Mouse (Mus musculus) adrenal gland, postnatal 4 days (tissue): ENCODE data around the gene Nipal1. TPM values are rescaled to one million over a fixed set of nuclear protein-coding genes. Genes with fewer than 3 reads are reported as not detected.

Source experiments
- DNase-seq, 2 experiments: peaks; one replicate each; pipeline ENCODE4 v3.0.0; 2021 to 2022; ENCODE audit warnings: low spot score in 2 of 2, mixed read lengths in 2 of 2
- total RNA-seq, 2 experiments: library from RNA; stranded (reverse); gene quantifications; 2 replicates each; pipeline ENCODE4 v1.2.3; 2021

Nipal1 gene
- total RNA-seq, 2 experiments from 2014 or later: 3.9 to 6.7 TPM

- DNase-seq: no peak
These were observed 16.5 kb downstream of the Nipal1 start for GRCm38 (mm10) chr5:72664126-72664525.

- DNase-seq: no peak
These were observed 17.3 kb downstream of the Nipal1 start for GRCm38 (mm10) chr5:72664854-72665253.

- no peak for DNase-seq
These were observed 17.7 kb downstream of the Nipal1 start for GRCm38 (mm10) chr5:72665281-72665680.

GRCm38 (mm10) chr5:72666428-72666827, 18.8 kb downstream of the Nipal1 start:
- DNase-seq: no peak

- no peak for DNase-seq
These were observed 20.8 kb downstream of the Nipal1 start for GRCm38 (mm10) chr5:72668351-72668750.

- no peak for DNase-seq
These were observed 23.6 kb downstream of the Nipal1 start for GRCm38 (mm10) chr5:72671017-72671699.

- DNase-seq: no peak
These were observed 27.5 kb downstream of the Nipal1 start for GRCm38 (mm10) chr5:72674994-72675542.

GRCm38 (mm10) chr5:72681451-72681850, 33.9 kb downstream of the Nipal1 start:
- DNase-seq: no peak

GRCm38 (mm10) chr5:72689556-72689955, 42.0 kb downstream of the Nipal1 start:
- no peak for DNase-seq

DNA sequence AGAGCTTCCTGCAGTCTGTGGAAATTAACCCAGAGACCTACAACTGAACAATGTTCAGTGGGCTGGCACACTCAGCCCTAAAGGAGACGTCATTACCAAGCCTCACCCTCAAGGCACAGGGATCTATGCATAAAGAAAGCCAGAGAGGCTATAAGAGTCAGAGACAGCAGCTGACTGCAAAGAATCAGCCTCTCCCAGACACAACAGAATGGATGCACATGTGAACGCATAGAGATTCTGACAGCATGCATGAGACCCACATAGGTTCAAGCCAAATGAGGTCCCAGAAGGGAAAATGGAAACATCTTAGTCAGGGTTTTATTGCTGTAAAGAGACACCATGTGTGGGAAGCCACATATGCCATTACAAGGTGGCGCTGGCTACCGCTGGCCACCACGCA, 42.9 kb downstream of the Nipal1 start:
- DNase-seq: no peak

DNA sequence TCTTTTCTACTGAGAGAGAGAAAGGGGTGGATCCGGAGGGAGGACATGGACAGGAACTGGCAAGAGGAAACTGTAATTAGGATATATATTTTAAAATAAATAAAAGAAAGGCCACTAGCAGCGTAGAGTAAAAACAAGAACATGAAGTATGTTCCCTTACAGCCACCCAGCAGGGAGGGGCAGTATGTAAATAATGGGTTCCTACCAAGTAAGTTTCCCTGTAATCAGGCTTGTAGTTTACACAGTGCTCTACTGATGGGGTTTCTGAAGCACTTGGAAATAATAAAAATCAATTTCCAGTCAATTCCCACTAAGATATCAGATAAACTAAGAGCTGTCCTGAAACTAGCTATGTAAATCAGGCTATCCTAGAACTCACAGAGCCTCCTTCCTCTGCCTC, 47.1 kb downstream of the Nipal1 start:
- no peak for DNase-seq

DNA sequence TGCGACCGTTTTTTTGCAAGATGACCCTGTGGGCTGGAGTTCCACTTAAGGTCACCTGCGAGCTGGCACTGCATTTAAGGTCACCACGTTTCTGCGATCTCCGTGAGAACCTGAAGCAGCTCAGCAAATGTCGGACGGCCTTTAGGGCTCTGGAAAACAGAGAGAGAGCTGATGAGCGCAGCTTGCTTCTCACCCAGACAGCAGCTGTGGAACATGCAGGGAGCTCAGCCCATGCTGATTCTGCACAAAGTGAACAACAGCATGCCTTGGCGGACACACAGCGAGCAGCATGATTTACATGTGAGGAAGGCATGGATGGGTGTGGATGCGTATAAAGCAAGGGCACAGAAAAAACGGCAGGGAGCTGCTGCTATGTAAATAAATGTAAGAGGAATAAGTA, 48.9 kb downstream of the Nipal1 start:
- no peak for DNase-seq

- DNase-seq: no peak
These were observed 50.7 kb downstream of the Nipal1 start for GRCm38 (mm10) chr5:72698343-72698742.

DNA sequence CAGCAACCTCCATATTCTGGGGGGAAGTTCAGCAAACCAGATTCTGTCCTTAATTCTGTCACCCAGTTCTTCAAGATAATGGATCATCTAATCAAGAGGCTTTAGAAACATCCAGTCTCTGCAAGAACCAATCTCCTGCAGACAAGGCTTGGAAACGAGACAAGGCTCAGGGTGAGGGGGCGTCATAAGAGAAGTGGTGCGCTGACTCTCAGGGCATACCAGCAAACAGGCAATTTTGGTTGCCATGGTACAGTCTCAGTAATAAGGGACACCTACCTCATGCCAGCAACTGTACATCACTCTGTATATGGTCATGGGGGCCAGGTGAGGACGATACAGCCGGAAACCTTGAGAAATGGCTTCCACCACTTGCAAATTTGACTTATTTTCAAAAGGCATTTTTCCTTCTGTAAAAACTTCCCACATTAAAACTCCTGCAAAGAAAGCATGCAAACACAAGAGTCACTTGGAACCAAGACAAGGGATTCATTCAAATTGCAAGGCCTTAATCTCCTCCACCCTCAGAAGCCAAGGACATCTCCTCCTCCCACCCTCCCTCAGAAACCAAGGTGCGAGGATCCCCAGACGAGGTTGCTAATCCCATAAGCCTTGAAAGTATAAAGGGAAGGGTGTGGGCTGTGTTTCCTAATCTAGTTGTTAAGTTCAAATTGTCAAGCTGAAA, 51.4 kb downstream of the Nipal1 start:
- DNase-seq: no peak

DNA sequence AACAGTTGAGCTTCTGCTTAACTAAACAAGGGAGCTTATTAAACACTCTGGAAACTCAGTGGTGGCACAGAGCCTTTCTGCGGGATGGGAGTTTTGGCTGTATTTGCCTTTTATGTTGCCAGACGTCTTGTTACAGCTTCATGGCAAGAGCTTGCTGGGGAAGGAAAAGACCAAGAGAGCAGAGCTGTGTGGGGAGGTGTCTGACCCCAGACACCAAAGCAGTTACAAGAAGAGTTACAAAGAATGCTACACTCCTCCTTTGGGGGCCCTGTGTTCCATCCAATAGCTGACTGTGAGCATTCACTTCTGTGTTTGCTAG, 51.9 kb downstream of the Nipal1 start:
- DNase-seq: no peak

GRCm38 (mm10) chr5:72702202-72702601, 54.6 kb downstream of the Nipal1 start:
- no peak for DNase-seq

- no peak for DNase-seq
These were observed 58.5 kb downstream of the Nipal1 start for GRCm38 (mm10) chr5:72706095-72706494.

GRCm38 (mm10) chr5:72706722-72707121, 59.1 kb downstream of the Nipal1 start:
- DNase-seq: no peak

- DNase-seq: no peak
These were observed 61.9 kb downstream of the Nipal1 start for GRCm38 (mm10) chr5:72709451-72709850.

DNA sequence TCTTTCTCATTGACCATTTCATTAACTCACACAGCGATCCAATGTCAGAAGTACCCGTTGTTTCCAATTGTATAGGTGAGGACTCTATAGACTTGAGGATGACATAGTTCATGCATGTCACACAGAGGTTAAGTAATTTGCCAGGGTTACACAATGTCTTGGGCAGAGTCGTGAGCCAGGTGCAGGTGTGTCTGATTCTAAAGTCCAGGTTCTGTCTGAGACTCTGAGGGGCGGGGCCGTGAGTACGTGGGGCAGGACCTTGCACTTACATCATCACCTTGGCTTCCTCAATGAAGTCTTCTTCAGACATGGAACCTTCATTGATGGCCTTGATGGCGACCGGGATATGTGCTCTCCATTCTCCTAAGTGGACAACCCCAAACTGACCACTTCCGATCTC, 62.4 kb downstream of the Nipal1 start:
- DNase-seq: no peak

DNA sequence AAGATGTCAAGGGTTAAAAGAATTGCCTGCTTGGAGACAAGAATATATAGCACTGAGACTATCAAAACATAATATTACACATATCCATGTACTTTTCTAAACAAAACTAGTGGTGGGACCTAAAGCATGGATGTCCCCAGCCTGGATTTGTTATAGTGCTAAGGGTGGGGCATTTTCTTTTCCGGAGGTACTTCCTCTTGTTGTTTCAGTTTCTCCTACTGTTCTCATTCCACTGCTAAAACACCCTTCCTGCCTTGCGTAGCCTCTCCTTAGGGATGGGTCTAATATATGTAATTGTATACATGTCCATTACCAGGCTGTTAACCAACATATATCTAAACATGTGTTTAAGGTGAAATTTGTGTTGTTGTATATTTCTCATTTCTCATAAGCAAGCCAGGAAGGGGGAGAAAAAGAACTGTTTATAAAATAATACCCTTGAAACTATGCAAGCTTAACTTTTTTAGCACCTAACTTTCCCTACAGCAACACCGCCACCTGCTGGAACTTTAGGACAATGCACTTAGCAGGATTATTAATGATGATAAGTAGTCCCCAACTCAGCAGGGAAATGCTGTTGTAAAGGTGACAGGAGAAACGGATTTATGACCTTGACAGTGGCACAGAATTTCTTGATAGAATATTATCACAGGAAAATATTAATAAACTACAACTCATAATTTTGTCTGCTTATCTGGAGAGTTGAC, 63.1 kb downstream of the Nipal1 start:
- DNase-seq: peak in 1 of 2 experiments; percentile 29

DNA sequence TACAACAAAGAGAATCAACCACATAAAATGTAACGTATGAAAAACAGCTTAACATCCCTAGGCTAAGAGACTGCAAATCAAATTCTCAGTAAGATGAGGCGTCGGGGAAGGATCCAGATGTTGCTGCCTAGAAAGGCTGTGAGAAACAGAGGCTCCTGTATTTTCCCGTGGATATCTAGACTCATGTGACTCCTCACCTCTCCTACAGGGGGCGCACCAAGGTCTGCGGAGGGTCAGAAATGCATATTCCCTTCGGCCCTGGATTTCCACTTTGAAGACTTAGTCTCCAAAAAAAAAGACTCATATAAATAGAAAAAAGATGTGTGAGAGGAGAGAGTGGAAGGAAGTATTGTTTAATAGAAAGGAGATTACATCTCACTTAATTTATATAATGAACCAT, 73.0 kb downstream of the Nipal1 start:
- no peak for DNase-seq
